Mouse (Mus musculus): ENCODE data around the gene Ctdsp1. TPM values are rescaled to one million over a fixed set of nuclear protein-coding genes. Genes with fewer than 3 reads are reported as not detected.
A peak's percentile ranks its signal among the peaks of the same experiment; 100 is the strongest.

The Ctdsp1 gene
- polyA plus RNA-seq, 1 experiment = 177 TPM

GRCm38 (mm10) chr1:74386363-74386713 lies 5.0 kb upstream of the Ctdsp1 start:
- 37% methylated on average over 7 of the region's 10 CpGs for WGBS
- peak overlapping the region; percentile 98 for H3K4me3 ChIP-seq (ENCODE audit: low read depth, low read length)
- H3K4me1 ChIP-seq (ENCODE audit: control insufficient read depth, insufficient read depth, insufficient read length, low read length) = peaks cover 8% of the 10 kb centered on the region
- H3K27me3 ChIP-seq (ENCODE audit: control insufficient read depth, insufficient read depth, low read length) = no peaks in the 10 kb centered on the region
- no peaks in the 10 kb centered on the region for H3K36me3 ChIP-seq (ENCODE audit: control insufficient read depth, insufficient read depth, low read length)
- TF ChIP-seq CTCF (IDR thresholded peaks at IDR 0.05; ENCODE audit: extremely low read depth, insufficient read length, insufficient replicate concordance, low read depth, low read length) (no peak), POLR2A (IDR thresholded peaks at IDR 0.05; ENCODE audit: low read depth, low read length) (no peak)
- H3K27ac ChIP-seq (ENCODE audit: insufficient read depth, low read depth, low read length) = peak overlapping the region; percentile 91

- H3K4me1 ChIP-seq (ENCODE audit: control insufficient read depth, insufficient read depth, insufficient read length, low read length) = peaks cover 8% of the 10 kb centered on the region
- WGBS = 0% methylated on average over 26 of the region's 26 CpGs
- TF ChIP-seq CTCF (IDR thresholded peaks at IDR 0.05; ENCODE audit: extremely low read depth, insufficient read length, insufficient replicate concordance, low read depth, low read length) (peak; percentile 73; the same call in 1 of the 2 replicates), POLR2A (IDR thresholded peaks at IDR 0.05; ENCODE audit: low read depth, low read length) (peak; percentile 67)
- no peaks in the 10 kb centered on the region for H3K36me3 ChIP-seq (ENCODE audit: control insufficient read depth, insufficient read depth, low read length)
- H3K27ac ChIP-seq (ENCODE audit: insufficient read depth, low read depth, low read length) = peak overlapping the region; percentile 91
- peak overlapping the region; percentile 98 for H3K4me3 ChIP-seq (ENCODE audit: low read depth, low read length)
- H3K27me3 ChIP-seq (ENCODE audit: control insufficient read depth, insufficient read depth, low read length) = no peaks in the 10 kb centered on the region
These were observed 4.5 kb upstream of the Ctdsp1 start for GRCm38 (mm10) chr1:74386714-74387385.

GRCm38 (mm10) chr1:74387386-74387988 lies 3.8 kb upstream of the Ctdsp1 start:
- Histone ChIP-seq H3K27me3 (ENCODE audit: control insufficient read depth, insufficient read depth, low read length) (no peaks in the 10 kb centered on the region), H3K27ac (ENCODE audit: insufficient read depth, low read depth, low read length) (peak overlapping the region; percentile 91), H3K4me3 (ENCODE audit: low read depth, low read length) (peak overlapping the region; percentile 98), H3K4me1 (ENCODE audit: control insufficient read depth, insufficient read depth, insufficient read length, low read length) (peaks cover 8% of the 10 kb centered on the region), H3K36me3 (ENCODE audit: control insufficient read depth, insufficient read depth, low read length) (no peaks in the 10 kb centered on the region)
- TF ChIP-seq POLR2A (IDR thresholded peaks at IDR 0.05; ENCODE audit: low read depth, low read length) = no peak
- TF ChIP-seq CTCF (IDR thresholded peaks at IDR 0.05; ENCODE audit: extremely low read depth, insufficient read length, insufficient replicate concordance, low read depth, low read length) = no peak
- WGBS = 54% methylated on average over 15 of the region's 15 CpGs

- TF ChIP-seq CTCF (IDR thresholded peaks at IDR 0.05; ENCODE audit: extremely low read depth, insufficient read length, insufficient replicate concordance, low read depth, low read length) (no peak), POLR2A (IDR thresholded peaks at IDR 0.05; ENCODE audit: low read depth, low read length) (no peak)
- Histone ChIP-seq H3K27me3 (ENCODE audit: control insufficient read depth, insufficient read depth, low read length) (no peaks in the 10 kb centered on the region), H3K4me3 (ENCODE audit: low read depth, low read length) (no peak overlapping the region), H3K36me3 (ENCODE audit: control insufficient read depth, insufficient read depth, low read length) (no peaks in the 10 kb centered on the region), H3K4me1 (ENCODE audit: control insufficient read depth, insufficient read depth, insufficient read length, low read length) (peaks cover 10% of the 10 kb centered on the region), H3K27ac (ENCODE audit: insufficient read depth, low read depth, low read length) (no peak overlapping the region)
- 80% methylated on average over 7 of the region's 7 CpGs for WGBS
These were observed 2.9 kb upstream of the Ctdsp1 start for GRCm38 (mm10) chr1:74388398-74388920.

- Histone ChIP-seq H3K36me3 (ENCODE audit: control insufficient read depth, insufficient read depth, low read length) (peaks cover 13% of the 10 kb centered on the region), H3K27ac (ENCODE audit: insufficient read depth, low read depth, low read length) (peak overlapping the region; percentile 29; the same call in 1 of the 2 replicates), H3K4me3 (ENCODE audit: low read depth, low read length) (peak overlapping the region; percentile 34), H3K4me1 (ENCODE audit: control insufficient read depth, insufficient read depth, insufficient read length, low read length) (peaks cover 12% of the 10 kb centered on the region), H3K27me3 (ENCODE audit: control insufficient read depth, insufficient read depth, low read length) (no peaks in the 10 kb centered on the region)
- TF ChIP-seq CTCF (IDR thresholded peaks at IDR 0.05; ENCODE audit: extremely low read depth, insufficient read length, insufficient replicate concordance, low read depth, low read length) = no peak
- peak; percentile 19; the same call in 1 of the 2 replicates for TF ChIP-seq POLR2A (IDR thresholded peaks at IDR 0.05; ENCODE audit: low read depth, low read length)
- WGBS = 16% methylated on average over 29 of the region's 29 CpGs
These were observed 1.4 kb upstream of the Ctdsp1 start for GRCm38 (mm10) chr1:74389831-74390286.

- WGBS = 3% methylated on average over 21 of the region's 21 CpGs
- H3K27me3 ChIP-seq (ENCODE audit: control insufficient read depth, insufficient read depth, low read length) = no peaks in the 10 kb centered on the region
- peak overlapping the region; percentile 34 for H3K4me3 ChIP-seq (ENCODE audit: low read depth, low read length)
- H3K36me3 ChIP-seq (ENCODE audit: control insufficient read depth, insufficient read depth, low read length) = peaks cover 18% of the 10 kb centered on the region
- peaks cover 12% of the 10 kb centered on the region for H3K4me1 ChIP-seq (ENCODE audit: control insufficient read depth, insufficient read depth, insufficient read length, low read length)
- peak overlapping the region; percentile 60 for H3K27ac ChIP-seq (ENCODE audit: insufficient read depth, low read depth, low read length)
- TF ChIP-seq POLR2A (IDR thresholded peaks at IDR 0.05; ENCODE audit: low read depth, low read length) (no peak), CTCF (IDR thresholded peaks at IDR 0.05; ENCODE audit: extremely low read depth, insufficient read length, insufficient replicate concordance, low read depth, low read length) (peak; percentile 90; the same call in 1 of the 2 replicates)
These were observed 912 bp upstream of the Ctdsp1 start for GRCm38 (mm10) chr1:74390287-74390906.
